Mouse (Mus musculus) C2C12 (cell line): ENCODE data around the gene Tekt4. TPM values are rescaled to one million over a fixed set of nuclear protein-coding genes. Genes with fewer than 3 reads are reported as not detected.

Experiments used
- H3K27me3 ChIP-seq: one replicate; pipeline ENCODE4 v1.6.1; 2011; ENCODE audit not compliant: control insufficient read depth, insufficient read depth, insufficient read length
- H3K36me3 ChIP-seq: one replicate; pipeline ENCODE4 v1.6.1; 2011; ENCODE audit not compliant: control insufficient read depth, insufficient read depth
- H3K4me3 ChIP-seq: one replicate; pipeline ENCODE4 v1.5.1; 2011; ENCODE audit warnings: mild to moderate bottlenecking, control low read depth; ENCODE audit not compliant: poor library complexity, insufficient read depth, severe bottlenecking
- H3K79me2 ChIP-seq: one replicate; pipeline ENCODE4 v1.6.1; 2011; ENCODE audit not compliant: control insufficient read depth, insufficient read depth
- H3K79me3 ChIP-seq: one replicate; pipeline ENCODE4 v1.6.1; 2011; ENCODE audit warnings: low read depth, control low read depth
- H3ac ChIP-seq: one replicate; pipeline ENCODE3; 2011; ENCODE audit warnings: low read depth; ENCODE audit not compliant: control insufficient read depth, insufficient read length
- CEBPB ChIP-seq: IDR thresholded peaks from one replicate; pipeline ENCODE4 v1.6.1; 2011; ENCODE audit warnings: low read depth, mild to moderate bottlenecking, control low read depth, moderate library complexity
- CTCF ChIP-seq: IDR thresholded peaks from one replicate; pipeline ENCODE4 v1.5.1; 2011; ENCODE audit not compliant: control insufficient read depth, insufficient read depth, insufficient read length
- FOSL1 ChIP-seq: IDR thresholded peaks from one replicate; pipeline ENCODE4 v1.8.0; 2011; ENCODE audit warnings: mild to moderate bottlenecking, low read length; ENCODE audit not compliant: poor library complexity, insufficient read depth, severe bottlenecking
- MAX ChIP-seq: IDR thresholded peaks from one replicate; pipeline ENCODE4 v1.6.1; 2011; ENCODE audit warnings: mild to moderate bottlenecking, control low read depth
- MYOD1 ChIP-seq: IDR thresholded peaks from one replicate; pipeline ENCODE4 v1.6.1; 2011; ENCODE audit warnings: low read depth; ENCODE audit not compliant: control insufficient read depth, insufficient read length
- MYOG ChIP-seq: IDR thresholded peaks from one replicate; pipeline ENCODE4 v1.6.1; 2011; ENCODE audit not compliant: control insufficient read depth, insufficient read length; ENCODE audit errors: extremely low read depth
- USF1 ChIP-seq: IDR thresholded peaks from one replicate; pipeline ENCODE4 v1.6.1; 2011; ENCODE audit warnings: low read depth, mild to moderate bottlenecking, control low read depth, moderate library complexity
- polyA plus RNA-seq: library from polyadenylated mRNA; unstranded; fragments of >200 nt; fragmentation: generic; extraction: Trizol; gene quantifications from one replicate; pipeline ENCODE4 v1.2.1, GENCODE M21; 2012; ENCODE audit warnings: missing spikeins

Tekt4 gene
- polyA plus RNA-seq, 1 experiment = not detected

DNA sequence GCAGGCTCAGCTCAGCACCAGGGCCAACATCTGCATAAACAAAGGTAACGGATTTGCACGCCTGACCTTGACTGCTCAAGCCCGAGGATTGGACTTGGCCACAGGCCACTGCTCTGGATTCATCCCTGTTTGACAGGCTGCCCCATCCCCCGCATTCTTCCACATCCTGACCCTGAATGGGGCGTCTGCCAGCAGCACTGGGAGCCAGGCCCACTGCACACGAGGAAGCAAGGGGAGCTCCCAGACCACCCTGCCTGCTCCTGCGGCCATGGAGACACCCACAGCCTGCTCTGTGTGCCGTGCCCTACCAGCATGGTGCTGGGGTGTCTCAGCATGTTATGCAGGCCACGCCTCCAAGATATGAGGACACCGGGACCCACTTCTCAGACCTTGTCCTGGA lies 27.0 kb upstream of the Tekt4 start:
- no peaks in the 10 kb centered on the region for H3K36me3 ChIP-seq
- TF ChIP-seq MYOG = no peak
- no peak for TF ChIP-seq MAX
- TF ChIP-seq CTCF = no peak
- no peak for TF ChIP-seq FOSL1
- no peak for TF ChIP-seq MYOD1
- no peak for TF ChIP-seq CEBPB
- TF ChIP-seq USF1 = no peak
- H3K27me3 ChIP-seq = peaks cover 61% of the 10 kb centered on the region
- H3K4me3 ChIP-seq = no peak overlapping the region
- H3K79me2 ChIP-seq = no peaks in the 10 kb centered on the region
- no peak overlapping the region for H3ac ChIP-seq
- no peaks in the 10 kb centered on the region for H3K79me3 ChIP-seq

DNA sequence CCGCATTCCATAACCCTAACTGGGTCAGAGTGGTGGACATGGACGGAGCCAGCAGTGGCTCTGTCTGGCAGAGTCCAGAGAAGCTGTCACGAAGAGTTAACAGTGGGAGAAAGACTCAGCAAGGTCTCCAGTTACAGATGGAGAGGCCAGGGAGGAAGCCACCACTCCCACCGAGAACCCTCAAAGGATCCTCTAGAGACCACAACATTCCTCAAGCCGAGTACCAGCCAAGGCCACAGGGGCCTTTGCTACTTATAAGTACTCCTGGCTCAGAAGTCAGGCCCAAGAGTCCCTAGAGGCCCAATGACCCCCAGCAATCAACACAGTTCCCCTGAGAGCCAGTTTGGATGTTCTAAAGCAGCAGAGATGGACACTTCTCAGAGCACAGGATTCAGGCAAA lies 25.2 kb upstream of the Tekt4 start:
- TF ChIP-seq MYOD1 (no peak), MYOG (no peak), MAX (no peak), USF1 (no peak), CEBPB (no peak), FOSL1 (no peak), CTCF (no peak)
- Histone ChIP-seq H3K27me3 (peaks cover 66% of the 10 kb centered on the region), H3ac (no peak overlapping the region), H3K79me3 (no peaks in the 10 kb centered on the region), H3K36me3 (no peaks in the 10 kb centered on the region), H3K79me2 (no peaks in the 10 kb centered on the region), H3K4me3 (no peak overlapping the region)

DNA sequence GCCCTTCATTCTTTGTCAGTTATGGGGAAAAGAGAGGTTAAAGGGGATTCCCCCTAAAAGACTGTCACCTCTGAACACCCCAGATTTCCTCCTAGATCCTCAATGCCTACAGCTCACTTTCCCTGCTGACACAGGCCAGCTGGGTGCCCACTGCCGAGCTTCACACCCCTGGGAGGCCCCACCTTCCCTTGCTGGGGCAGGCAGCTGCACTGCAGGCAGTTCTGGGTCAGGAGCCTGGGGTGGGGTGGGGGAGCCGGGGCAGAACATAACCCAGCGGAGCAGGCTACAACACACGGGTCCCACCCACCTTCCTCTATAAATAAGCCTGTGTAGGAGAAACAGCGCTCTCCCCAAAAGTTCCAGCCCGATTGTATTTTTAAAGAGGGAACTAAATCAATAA lies 24.5 kb upstream of the Tekt4 start:
- no peak overlapping the region for H3K4me3 ChIP-seq
- H3K27me3 ChIP-seq = peaks cover 66% of the 10 kb centered on the region
- no peaks in the 10 kb centered on the region for H3K79me2 ChIP-seq
- H3ac ChIP-seq = no peak overlapping the region
- no peaks in the 10 kb centered on the region for H3K36me3 ChIP-seq
- no peaks in the 10 kb centered on the region for H3K79me3 ChIP-seq
- no peak for TF ChIP-seq CEBPB
- no peak for TF ChIP-seq MAX
- no peak for TF ChIP-seq MYOD1
- TF ChIP-seq CTCF = no peak
- no peak for TF ChIP-seq FOSL1
- TF ChIP-seq USF1 = no peak
- no peak for TF ChIP-seq MYOG

DNA sequence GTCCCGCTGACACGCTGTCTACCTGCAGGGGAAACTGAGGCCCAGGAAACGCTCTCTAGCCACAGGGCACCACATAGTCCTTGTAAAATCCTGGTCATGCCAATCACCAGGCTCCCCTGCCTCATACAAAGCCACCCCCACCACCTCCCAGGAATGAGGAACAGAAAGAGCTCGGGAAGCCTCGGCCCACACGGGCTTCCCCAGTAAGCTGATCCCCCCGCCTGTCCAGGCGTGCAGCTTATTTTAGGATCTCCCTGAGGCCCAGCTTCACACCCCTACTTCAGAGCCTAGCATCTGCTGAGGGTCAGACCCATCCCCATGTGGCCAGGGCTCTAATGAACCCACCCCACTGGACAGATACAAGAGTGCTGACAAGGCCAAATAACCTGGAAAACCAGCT lies 23.9 kb upstream of the Tekt4 start:
- Histone ChIP-seq H3K4me3 (no peak overlapping the region), H3ac (no peak overlapping the region), H3K79me3 (no peaks in the 10 kb centered on the region), H3K27me3 (peaks cover 70% of the 10 kb centered on the region), H3K36me3 (no peaks in the 10 kb centered on the region), H3K79me2 (no peaks in the 10 kb centered on the region)
- TF ChIP-seq MYOG (no peak), MYOD1 (no peak), MAX (no peak), CEBPB (no peak), CTCF (no peak), USF1 (no peak), FOSL1 (no peak)

DNA sequence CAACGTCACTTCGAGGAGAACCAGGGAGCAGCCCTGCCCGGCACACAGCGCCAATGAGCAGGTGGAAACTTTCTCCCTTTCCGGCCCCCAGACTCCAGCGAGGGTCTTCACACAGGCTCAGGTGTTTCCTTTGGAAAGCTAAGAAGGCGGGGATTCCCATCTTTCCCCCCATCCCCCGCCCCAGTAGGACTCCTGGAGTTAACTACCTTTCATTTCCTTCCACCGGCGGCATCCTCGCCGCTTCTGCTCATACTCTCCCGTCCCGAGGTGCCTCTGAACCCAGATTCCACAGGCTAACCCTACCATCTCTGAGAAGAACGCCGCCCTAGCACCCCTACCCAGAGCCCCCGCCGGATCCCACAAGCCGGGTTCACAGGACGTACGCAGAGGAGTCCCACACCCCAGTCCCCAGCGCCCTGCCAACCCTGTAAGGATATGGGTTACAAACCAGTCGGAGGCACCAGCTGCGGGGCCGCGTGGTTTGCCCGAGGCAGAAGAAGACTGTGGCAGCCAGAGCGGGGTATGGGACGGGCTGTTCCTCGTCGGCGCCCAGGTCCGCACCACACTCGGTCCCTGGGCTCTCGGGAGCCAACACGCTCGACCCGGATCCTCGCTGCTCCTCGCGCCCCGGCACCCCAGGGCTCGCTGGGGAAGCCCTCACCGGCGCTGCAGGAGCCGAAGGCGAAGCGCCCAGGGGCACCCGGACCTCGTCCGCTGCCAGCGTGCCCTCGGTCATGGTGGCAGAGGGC lies 21.8 kb upstream of the Tekt4 start:
- no peaks in the 10 kb centered on the region for H3K79me2 ChIP-seq
- H3ac ChIP-seq = no peak overlapping the region
- no peaks in the 10 kb centered on the region for H3K79me3 ChIP-seq
- H3K4me3 ChIP-seq = no peak overlapping the region
- TF ChIP-seq MYOD1 (no peak), CTCF (no peak), FOSL1 (no peak), MAX (no peak), USF1 (no peak), MYOG (no peak), CEBPB (no peak)
- H3K27me3 ChIP-seq = peaks cover 73% of the 10 kb centered on the region
- H3K36me3 ChIP-seq = no peaks in the 10 kb centered on the region

DNA sequence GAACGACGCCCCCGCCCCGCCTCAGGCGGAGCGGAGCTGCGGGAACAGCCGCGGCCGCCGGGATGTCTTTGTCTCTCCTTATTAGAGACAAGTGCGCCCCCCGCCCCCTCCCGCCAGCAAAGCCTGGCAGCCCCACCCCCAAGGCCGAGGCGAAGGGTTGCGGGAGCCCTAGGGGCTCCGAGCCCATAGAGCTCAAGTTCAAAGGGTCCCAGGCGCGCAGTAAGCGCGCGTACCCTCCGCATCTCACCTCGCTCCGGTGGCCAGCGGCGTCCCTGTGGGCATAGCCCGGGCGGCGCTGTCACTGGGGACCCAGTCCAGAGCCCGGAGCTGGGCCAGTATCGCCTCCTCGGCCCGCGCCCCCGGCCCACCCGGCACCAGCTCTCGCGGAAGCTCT lies 21.2 kb upstream of the Tekt4 start:
- Histone ChIP-seq H3K27me3 (peaks cover 73% of the 10 kb centered on the region), H3ac (no peak overlapping the region), H3K79me3 (no peaks in the 10 kb centered on the region), H3K4me3 (no peak overlapping the region), H3K79me2 (no peaks in the 10 kb centered on the region), H3K36me3 (no peaks in the 10 kb centered on the region)
- no peak for TF ChIP-seq MAX
- no peak for TF ChIP-seq MYOD1
- no peak for TF ChIP-seq USF1
- no peak for TF ChIP-seq MYOG
